Mouse (Mus musculus): ENCODE data around the gene Srsf1. TPM values are rescaled to one million over a fixed set of nuclear protein-coding genes. Genes with fewer than 3 reads are reported as not detected.

Gene Srsf1
- polyA plus RNA-seq, 1 experiment, result 76.5 TPM

DNA sequence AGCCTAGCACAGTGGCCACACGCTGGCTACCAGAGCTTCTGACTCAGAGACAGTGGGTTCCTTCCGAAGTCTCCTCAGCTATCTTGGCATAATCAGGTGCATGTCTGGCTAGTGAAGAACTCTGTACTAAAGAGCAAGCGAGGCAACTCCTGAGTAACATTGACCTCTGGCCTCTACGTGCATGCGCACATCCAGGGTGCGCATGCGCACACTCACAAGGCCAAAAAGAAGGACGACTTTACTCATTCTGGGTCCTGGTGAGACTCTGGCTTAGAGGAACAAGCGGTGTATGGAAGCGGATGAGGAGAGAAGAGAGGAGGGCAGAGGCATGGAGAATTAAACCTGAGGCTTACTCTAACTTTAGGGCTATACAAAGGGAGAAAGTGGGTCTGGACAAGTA, 33.5 kb upstream of the Srsf1 start:
- TF ChIP-seq POLR2A (IDR thresholded peaks at IDR 0.05; ENCODE audit: borderline replicate concordance, extremely low read depth, low read depth, low read length), result no peak
- TF ChIP-seq CTCF (IDR thresholded peaks at IDR 0.05; ENCODE audit: insufficient read depth, low read length), result no peak
- H3K4me1 ChIP-seq (ENCODE audit: control insufficient read depth, insufficient read depth, low read length), result no peaks in the 10 kb centered on the region
- 91% methylated on average over 10 of the region's 10 CpGs for WGBS
- no peak overlapping the region for H3K4me3 ChIP-seq (replicated peaks; ENCODE audit: extremely low read depth, low read depth, low read length)
- DNase-seq, result no peak

DNA sequence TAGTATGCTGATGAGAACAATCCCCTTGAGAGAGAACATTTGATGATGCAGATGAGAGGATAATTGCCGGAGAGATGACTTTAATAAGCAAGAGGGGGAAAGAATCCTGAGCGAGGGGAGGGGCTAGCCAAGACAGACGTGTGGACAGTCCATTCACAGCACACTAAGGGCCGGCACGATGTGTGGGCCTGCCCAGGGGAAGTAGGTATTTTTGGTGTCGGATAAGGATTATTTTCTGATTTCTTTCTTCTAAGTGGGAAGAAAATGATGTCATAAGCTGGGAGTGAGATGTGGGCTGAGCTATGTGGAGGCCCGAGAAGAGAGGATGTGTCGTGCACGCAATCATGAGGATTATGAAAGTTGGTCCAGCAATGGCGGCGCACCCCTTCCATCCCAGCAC, 32.0 kb upstream of the Srsf1 start:
- H3K4me1 ChIP-seq (ENCODE audit: control insufficient read depth, insufficient read depth, low read length), result no peaks in the 10 kb centered on the region
- TF ChIP-seq CTCF (IDR thresholded peaks at IDR 0.05; ENCODE audit: insufficient read depth, low read length) (no peak), POLR2A (IDR thresholded peaks at IDR 0.05; ENCODE audit: borderline replicate concordance, extremely low read depth, low read depth, low read length) (no peak)
- no peak for DNase-seq
- no peak overlapping the region for H3K4me3 ChIP-seq (replicated peaks; ENCODE audit: extremely low read depth, low read depth, low read length)
- 84% methylated on average over 11 of the region's 11 CpGs for WGBS

DNA sequence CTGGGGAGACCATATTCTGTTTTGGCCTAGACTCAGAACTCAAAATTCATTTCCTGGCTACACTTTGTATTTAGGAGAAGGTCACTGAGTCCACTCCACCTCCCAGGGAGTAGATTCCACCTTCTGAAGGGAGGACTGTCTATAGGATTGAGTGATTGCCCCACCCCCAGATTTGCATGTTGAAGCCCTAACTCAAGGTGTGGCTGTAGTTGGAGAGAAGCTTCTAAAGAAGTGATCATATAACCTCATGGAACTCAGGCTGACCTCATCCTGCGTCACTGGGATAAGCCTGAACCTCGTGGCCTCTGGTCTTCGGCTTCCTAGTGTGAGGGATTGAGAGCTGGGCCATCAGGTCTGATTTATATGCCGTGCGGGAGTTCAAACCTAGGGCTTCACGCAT, 31.4 kb upstream of the Srsf1 start:
- Histone ChIP-seq H3K4me3 (replicated peaks; ENCODE audit: extremely low read depth, low read depth, low read length) (no peak overlapping the region), H3K4me1 (ENCODE audit: control insufficient read depth, insufficient read depth, low read length) (no peaks in the 10 kb centered on the region)
- TF ChIP-seq CTCF (IDR thresholded peaks at IDR 0.05; ENCODE audit: insufficient read depth, low read length), result no peak
- TF ChIP-seq POLR2A (IDR thresholded peaks at IDR 0.05; ENCODE audit: borderline replicate concordance, extremely low read depth, low read depth, low read length), result no peak
- DNase-seq, result no peak
- 82% methylated on average over 6 of the region's 6 CpGs for WGBS

DNA sequence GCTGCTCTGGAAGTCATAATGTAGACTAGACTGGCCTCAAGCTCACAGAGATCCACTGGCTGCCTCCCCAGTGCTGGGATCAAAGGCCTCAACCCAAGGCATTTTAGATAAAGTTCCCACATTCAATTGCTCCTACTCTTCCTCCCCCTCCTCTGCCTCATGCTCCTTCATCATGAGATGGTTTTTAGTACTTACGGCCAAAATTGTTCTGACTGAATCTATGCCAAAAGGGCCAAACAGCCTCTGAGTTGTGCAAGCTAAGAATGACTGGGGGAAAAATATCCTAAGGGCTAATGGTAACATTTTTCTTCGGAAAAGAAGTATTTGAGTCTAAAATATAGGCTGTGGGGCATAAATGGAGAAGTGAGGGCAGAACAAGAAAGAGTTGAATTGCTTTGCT, 23.2 kb upstream of the Srsf1 start:
- whole genome bisulfite sequencing, result 75% methylated on average over 2 of the region's 2 CpGs
- TF ChIP-seq POLR2A (IDR thresholded peaks at IDR 0.05; ENCODE audit: borderline replicate concordance, extremely low read depth, low read depth, low read length), result no peak
- no peak for DNase-seq
- Histone ChIP-seq H3K4me3 (replicated peaks; ENCODE audit: extremely low read depth, low read depth, low read length) (no peak overlapping the region), H3K4me1 (ENCODE audit: control insufficient read depth, insufficient read depth, low read length) (no peaks in the 10 kb centered on the region)

DNA sequence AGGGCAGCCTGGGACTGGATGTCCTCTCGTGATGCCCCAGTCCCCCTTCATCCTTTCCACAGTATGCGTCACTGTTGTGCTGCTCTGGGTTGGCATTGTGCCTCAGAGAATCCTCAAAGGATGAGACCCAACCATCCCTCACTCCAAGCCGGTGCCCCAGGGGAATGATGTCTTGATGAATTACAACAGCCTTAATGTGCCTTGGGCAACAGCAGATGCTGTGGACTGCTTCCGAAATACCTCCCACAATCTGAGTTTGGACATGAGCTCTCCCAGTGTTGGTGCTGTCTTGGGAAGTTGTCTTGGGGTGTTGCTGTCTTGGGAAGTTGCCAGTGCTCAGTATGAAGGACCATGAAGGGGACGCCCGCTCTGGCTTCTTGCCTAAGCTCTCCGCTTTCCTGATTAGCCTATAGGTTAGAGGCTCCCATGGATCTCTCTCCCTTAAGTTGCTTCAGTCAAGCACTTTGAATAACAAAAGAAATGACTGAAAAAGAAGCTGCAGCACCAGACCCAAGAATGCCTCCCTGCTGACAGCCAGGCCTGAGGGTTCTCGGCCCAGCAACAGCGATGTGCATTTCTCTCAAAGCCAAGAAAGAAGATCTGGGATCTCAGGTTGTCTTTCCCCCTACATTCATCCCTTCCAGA, 19.7 kb upstream of the Srsf1 start:
- DNase-seq, result no peak
- TF ChIP-seq CTCF (IDR thresholded peaks at IDR 0.05; ENCODE audit: insufficient read depth, low read length) (no peak), POLR2A (IDR thresholded peaks at IDR 0.05; ENCODE audit: borderline replicate concordance, extremely low read depth, low read depth, low read length) (no peak)
- H3K4me3 ChIP-seq (replicated peaks; ENCODE audit: extremely low read depth, low read depth, low read length), result no peak overlapping the region
- 80% methylated on average over 9 of the region's 9 CpGs for WGBS
- no peaks in the 10 kb centered on the region for H3K4me1 ChIP-seq (ENCODE audit: control insufficient read depth, insufficient read depth, low read length)

DNA sequence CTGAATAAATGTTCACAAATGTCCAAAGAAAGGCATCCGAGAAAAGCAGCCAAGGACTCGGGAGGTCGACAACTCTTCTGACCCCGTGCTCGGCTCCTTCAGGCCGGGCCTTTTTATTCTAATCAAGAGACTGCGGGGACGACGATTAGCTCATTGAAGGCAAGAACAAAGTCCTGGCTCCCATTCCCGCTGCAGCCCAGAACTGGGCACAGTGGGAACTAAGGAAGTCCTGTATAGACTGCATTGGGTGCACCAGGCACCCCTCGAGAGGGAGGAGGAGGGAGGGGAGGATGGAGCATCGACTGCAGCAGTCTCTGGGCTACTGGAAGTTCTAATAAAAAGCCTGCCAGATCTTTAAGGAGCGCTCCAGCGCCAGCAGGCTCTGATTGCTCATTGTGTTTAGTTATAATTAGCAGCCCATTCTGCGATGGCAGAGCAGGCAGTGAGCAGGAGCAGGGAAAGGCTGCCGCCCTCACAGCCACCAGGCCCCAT, 18.9 kb upstream of the Srsf1 start:
- Histone ChIP-seq H3K4me1 (ENCODE audit: control insufficient read depth, insufficient read depth, low read length) (no peaks in the 10 kb centered on the region), H3K4me3 (replicated peaks; ENCODE audit: extremely low read depth, low read depth, low read length) (no peak overlapping the region)
- no peak for DNase-seq
- TF ChIP-seq CTCF (IDR thresholded peaks at IDR 0.05; ENCODE audit: insufficient read depth, low read length), result no peak
- TF ChIP-seq POLR2A (IDR thresholded peaks at IDR 0.05; ENCODE audit: borderline replicate concordance, extremely low read depth, low read depth, low read length), result no peak
- 48% methylated on average over 16 of the region's 16 CpGs for WGBS

DNA sequence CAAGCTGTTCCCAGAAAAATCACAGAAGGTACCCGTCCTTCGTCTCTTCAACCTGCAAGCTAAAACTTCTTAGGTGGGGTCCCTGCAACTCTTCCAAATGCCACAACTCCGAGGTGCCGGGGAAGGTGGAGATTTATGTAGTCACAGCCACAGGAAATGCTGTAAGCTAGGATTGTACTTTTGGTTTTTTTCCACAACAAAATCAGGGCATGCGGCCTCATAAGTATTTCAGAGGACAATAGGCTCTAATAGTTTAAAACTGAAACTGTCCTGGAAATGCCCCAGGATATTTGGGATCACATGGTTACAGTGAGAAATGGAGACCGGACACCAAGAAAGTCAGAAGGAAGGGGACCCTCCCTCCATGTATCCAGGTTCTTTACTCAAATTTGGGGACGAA, 17.0 kb upstream of the Srsf1 start:
- TF ChIP-seq CTCF (IDR thresholded peaks at IDR 0.05; ENCODE audit: insufficient read depth, low read length) (no peak), POLR2A (IDR thresholded peaks at IDR 0.05; ENCODE audit: borderline replicate concordance, extremely low read depth, low read depth, low read length) (no peak)
- DNase-seq, result no peak
- Histone ChIP-seq H3K4me1 (ENCODE audit: control insufficient read depth, insufficient read depth, low read length) (no peaks in the 10 kb centered on the region), H3K4me3 (replicated peaks; ENCODE audit: extremely low read depth, low read depth, low read length) (no peak overlapping the region)
- 74% methylated on average over 7 of the region's 7 CpGs for WGBS

DNA sequence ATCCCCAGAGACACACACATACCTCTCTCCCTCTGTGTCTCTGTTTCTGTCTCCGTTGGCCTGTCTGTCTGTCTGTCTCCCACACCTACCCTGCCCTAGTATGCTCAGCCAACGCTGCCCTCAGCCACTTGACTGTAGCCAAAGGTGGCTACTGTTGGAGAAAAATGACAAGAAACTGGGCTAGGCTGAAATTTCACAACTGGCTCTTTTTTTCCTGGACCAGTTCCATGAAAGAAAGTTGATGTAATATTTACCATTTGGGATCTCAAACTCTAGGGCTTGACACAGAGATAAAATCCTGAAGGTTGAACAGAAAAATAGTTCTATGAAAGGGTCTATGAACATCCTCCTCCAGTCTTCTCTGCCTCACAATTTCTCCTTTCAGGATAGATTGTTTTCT, 16.3 kb upstream of the Srsf1 start:
- DNase-seq, result no peak
- no peak for TF ChIP-seq CTCF (IDR thresholded peaks at IDR 0.05; ENCODE audit: insufficient read depth, low read length)
- no peak for TF ChIP-seq POLR2A (IDR thresholded peaks at IDR 0.05; ENCODE audit: borderline replicate concordance, extremely low read depth, low read depth, low read length)
- Histone ChIP-seq H3K4me3 (replicated peaks; ENCODE audit: extremely low read depth, low read depth, low read length) (no peak overlapping the region), H3K4me1 (ENCODE audit: control insufficient read depth, insufficient read depth, low read length) (no peaks in the 10 kb centered on the region)
- 46% methylated on average over 2 of the region's 2 CpGs for WGBS

DNA sequence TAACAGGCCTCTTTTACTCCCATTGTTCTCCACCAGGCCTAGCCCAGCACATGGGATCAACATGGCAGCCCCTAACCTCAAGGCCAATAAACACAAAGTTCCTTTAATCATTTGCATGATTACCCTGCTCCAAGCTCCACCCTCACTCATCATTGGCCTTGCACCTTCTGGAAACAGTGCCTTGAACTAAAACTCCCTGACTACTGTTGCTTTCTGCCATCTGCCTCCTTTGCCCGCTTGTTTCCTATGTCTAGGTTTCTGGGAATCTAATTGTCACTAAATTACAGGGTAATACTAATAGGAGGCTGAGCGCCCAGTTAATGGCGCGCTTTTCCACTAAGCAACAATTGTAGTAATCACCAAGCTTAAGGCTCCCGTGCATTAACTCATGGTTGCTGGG, 15.4 kb upstream of the Srsf1 start:
- Histone ChIP-seq H3K4me3 (replicated peaks; ENCODE audit: extremely low read depth, low read depth, low read length) (no peak overlapping the region), H3K4me1 (ENCODE audit: control insufficient read depth, insufficient read depth, low read length) (no peaks in the 10 kb centered on the region)
- WGBS, result 93% methylated on average over 5 of the region's 5 CpGs
- TF ChIP-seq POLR2A (IDR thresholded peaks at IDR 0.05; ENCODE audit: borderline replicate concordance, extremely low read depth, low read depth, low read length), result no peak
- TF ChIP-seq CTCF (IDR thresholded peaks at IDR 0.05; ENCODE audit: insufficient read depth, low read length), result no peak
- DNase-seq, result no peak

DNA sequence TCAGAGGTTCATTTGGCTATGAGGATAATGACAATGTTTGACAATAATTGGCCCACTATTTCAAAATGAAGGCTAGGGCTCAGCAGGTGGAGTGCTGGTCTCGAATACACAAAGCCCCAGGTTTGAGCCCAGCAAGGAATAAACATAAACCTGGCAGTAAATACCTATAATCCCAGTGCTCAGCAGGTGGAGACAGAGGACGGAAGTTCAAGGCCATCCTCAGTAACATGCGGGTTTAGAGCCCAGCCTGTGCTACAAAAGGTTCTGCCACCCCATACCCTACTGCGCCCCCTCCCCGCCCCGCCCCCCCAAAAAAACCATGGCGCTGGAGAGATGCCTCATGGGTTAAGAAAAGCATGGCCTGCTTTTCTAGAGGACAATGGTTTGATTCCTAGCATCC, 11.2 kb upstream of the Srsf1 start:
- H3K4me3 ChIP-seq (replicated peaks; ENCODE audit: extremely low read depth, low read depth, low read length), result no peak overlapping the region
- WGBS, result 82% methylated on average over 7 of the region's 7 CpGs
- no peak for TF ChIP-seq CTCF (IDR thresholded peaks at IDR 0.05; ENCODE audit: insufficient read depth, low read length)
- no peak for TF ChIP-seq POLR2A (IDR thresholded peaks at IDR 0.05; ENCODE audit: borderline replicate concordance, extremely low read depth, low read depth, low read length)
- no peaks in the 10 kb centered on the region for H3K4me1 ChIP-seq (ENCODE audit: control insufficient read depth, insufficient read depth, low read length)
- DNase-seq, result no peak
